Mouse (Mus musculus) bone marrow macrophage, adult 2 months (primary cell): Measurements from ENCODE around the gene Nek11. TPM values are rescaled to one million over a fixed set of nuclear protein-coding genes. Genes with fewer than 3 reads are reported as not detected.
"Not testable (repeated sequence)": the region's sequence is repeated elsewhere in the genome, so short reads cannot be mapped to it uniquely, and the experiment has no call there.

Source experiments
- H3K27ac ChIP-seq: 2 replicates; pipeline ENCODE4 v1.5.1; 2012; ENCODE audit warnings: low read depth, low read length; ENCODE audit not compliant: insufficient read depth
- H3K4me1 ChIP-seq: 2 replicates; pipeline ENCODE4 v1.6.1; 2012; ENCODE audit warnings: low read length; ENCODE audit not compliant: control insufficient read depth, insufficient read depth
- H3K4me3 ChIP-seq: 2 replicates; pipeline ENCODE4 v1.5.1; 2012; ENCODE audit warnings: mild to moderate bottlenecking, low read length, moderate library complexity; ENCODE audit not compliant: insufficient read depth
- CTCF ChIP-seq: IDR thresholded peaks from 2 replicates; pipeline ENCODE4 v1.5.1; 2012; ENCODE audit warnings: low read depth, mild to moderate bottlenecking, low read length, moderate library complexity
- POLR2A ChIP-seq: IDR thresholded peaks from 2 replicates; pipeline ENCODE4 v1.6.1; 2012; ENCODE audit warnings: mild to moderate bottlenecking, low read depth, low read length, borderline replicate concordance
- polyA plus RNA-seq: library from polyadenylated mRNA; stranded (reverse); fragments of >200 nt; gene quantifications from 2 replicates; pipeline ENCODE4 v1.2.4, GENCODE M21; 2012; ENCODE audit not compliant: missing spikeins, insufficient read depth, insufficient read length

Nek11 gene
- polyA plus RNA-seq, 1 experiment, result not detected

GRCm38 (mm10) chr9:105200305-105200704 is 195.0 kb downstream of the Nek11 start:
- TF ChIP-seq CTCF (no peak), POLR2A (no peak)
- H3K4me1 ChIP-seq, result no peaks in the 10 kb centered on the region
- no peak overlapping the region for H3K4me3 ChIP-seq
- no peak overlapping the region for H3K27ac ChIP-seq

- H3K27ac ChIP-seq, result no peak overlapping the region
- no peak overlapping the region for H3K4me3 ChIP-seq
- H3K4me1 ChIP-seq, result no peaks in the 10 kb centered on the region
- TF ChIP-seq POLR2A (no peak), CTCF (no peak)
These were observed 208.6 kb downstream of the Nek11 start for GRCm38 (mm10) chr9:105186725-105187124.

- no peak overlapping the region for H3K27ac ChIP-seq
- no peak overlapping the region for H3K4me3 ChIP-seq
- TF ChIP-seq CTCF (no peak), POLR2A (no peak)
- H3K4me1 ChIP-seq, result no peaks in the 10 kb centered on the region
These were observed 212.9 kb downstream of the Nek11 start for GRCm38 (mm10) chr9:105182392-105182791.

GRCm38 (mm10) chr9:105144992-105145391 is 250.3 kb downstream of the Nek11 start, which contains the start of gene 1700080E11Rik:
Gene 1700080E11Rik, minus strand, starts transcription at chr9:105145092.
- H3K4me3 ChIP-seq, result no peak within 1 kb of the TSS
- H3K27ac ChIP-seq, result no peak within 1 kb of the TSS
- H3K4me1 ChIP-seq, result no peaks in the 10 kb centered on the region
- TF ChIP-seq CTCF, result no peak
- TF ChIP-seq POLR2A, result no peak

- H3K4me1 ChIP-seq, result peaks cover 8% of the 10 kb centered on the region
- no peak for TF ChIP-seq CTCF
- no peak for TF ChIP-seq POLR2A
- H3K4me3 ChIP-seq, result no peak overlapping the region
- no peak overlapping the region for H3K27ac ChIP-seq
These were observed 256.1 kb downstream of the Nek11 start for GRCm38 (mm10) chr9:105139204-105139603.

GRCm38 (mm10) chr9:105136404-105136803 is 258.9 kb downstream of the Nek11 start:
- Histone ChIP-seq H3K4me1 (peaks cover 11% of the 10 kb centered on the region), H3K4me3 (no peak overlapping the region), H3K27ac (no peak overlapping the region)
- TF ChIP-seq CTCF (no peak), POLR2A (no peak)

GRCm38 (mm10) chr9:105134536-105134935 is 260.8 kb downstream of the Nek11 start:
- no peak for TF ChIP-seq CTCF
- no peak for TF ChIP-seq POLR2A
- Histone ChIP-seq H3K4me1 (peaks cover 21% of the 10 kb centered on the region), H3K27ac (no peak overlapping the region), H3K4me3 (no peak overlapping the region)

GRCm38 (mm10) chr9:105132002-105132367 is 263.3 kb downstream of the Nek11 start:
- TF ChIP-seq CTCF (no peak), POLR2A (no peak)
- H3K27ac ChIP-seq, result no peak overlapping the region
- peaks cover 18% of the 10 kb centered on the region for H3K4me1 ChIP-seq
- peak overlapping the region; percentile 87 for H3K4me3 ChIP-seq

- TF ChIP-seq CTCF (no peak), POLR2A (no peak)
- H3K4me1 ChIP-seq, result peaks cover 18% of the 10 kb centered on the region
- H3K4me3 ChIP-seq, result peak within 1 kb of the TSS; percentile 87
- H3K27ac ChIP-seq, result peak within 1 kb of the TSS; percentile 48
These were observed 263.9 kb downstream of the Nek11 start, which contains the start of gene Nudt16 for GRCm38 (mm10) chr9:105131253-105132001. Gene Nudt16, minus strand, starts transcription at chr9:105131824.

GRCm38 (mm10) chr9:105130331-105130730 is 265.0 kb downstream of the Nek11 start:
- Histone ChIP-seq H3K27ac (no peak overlapping the region), H3K4me1 (peaks cover 18% of the 10 kb centered on the region), H3K4me3 (peak overlapping the region; percentile 87)
- TF ChIP-seq CTCF (no peak), POLR2A (no peak)

- H3K4me3 ChIP-seq, H3K27ac ChIP-seq, H3K4me1 ChIP-seq: not testable (repeated sequence)
These were observed 270.1 kb downstream of the Nek11 start for GRCm38 (mm10) chr9:105125206-105125605.
